Comparison of ENCODE assay signal across 20 mouse cellular contexts in genomic region chr13:48106946-48107345, GRCm38 (mm10).
DNase-seq lines count a peak whose midpoint lies in the region; ATAC-seq and TF ChIP-seq lines count a peak whose summit lies in the region.
"Had no signal": no experiment of that assay in that cellular context is flagged by ENCODE, and none has a peak within 500 bp of the region (broad histone marks: within the 10 kb centered on the region; RNA-seq: fewer than 3 reads in every experiment).

No protein-coding gene starts in this region.

- intact Hi-C loops in gastrocnemius, postnatal 14 days (cut with DNase I; ENCODE audit: low total_unique reads) = no loop called here

- H3K9me3 ChIP-seq in hindbrain, embryonic 16.5 days (ENCODE audit: control insufficient read depth, low read length) = no peaks in the 10 kb centered on the region
- H3K9me3 ChIP-seq in hindbrain, postnatal 0 days (ENCODE audit: low read length) = no peaks in the 10 kb centered on the region
- H3K9me3 ChIP-seq in embryonic facial prominence, embryonic 13.5 days = no peaks in the 10 kb centered on the region
- no peaks in the 10 kb centered on the region for H3K9me3 ChIP-seq in forebrain, embryonic 13.5 days (replicated peaks)
- H3K9me3 ChIP-seq: embryonic facial prominence, embryonic 12.5 days; heart, embryonic 15.5 days; neural tube, embryonic 12.5 days had no signal

- 40% methylated on average over 5 of the region's 5 CpGs for WGBS in hindbrain, embryonic 16.5 days
- WGBS in hindbrain, postnatal 0 days = 44% methylated on average over 5 of the region's 5 CpGs
- 49% methylated on average over 5 of the region's 5 CpGs for WGBS in embryonic facial prominence, embryonic 13.5 days
- WGBS in forebrain, embryonic 13.5 days = 13% methylated on average over 5 of the region's 5 CpGs

- no peak overlapping the region for H3K27ac ChIP-seq in hindbrain, embryonic 16.5 days (ENCODE audit: low read depth, low read length)
- H3K27ac ChIP-seq in hindbrain, postnatal 0 days = no peak overlapping the region
- H3K27ac ChIP-seq in embryonic facial prominence, embryonic 13.5 days = no peak overlapping the region
- H3K27ac ChIP-seq in forebrain, embryonic 13.5 days = peak overlapping the region; percentile 25; the same call in 1 of the 2 replicates
- H3K27ac ChIP-seq: embryonic facial prominence, embryonic 12.5 days; heart, embryonic 15.5 days; macrophage; neural tube, embryonic 12.5 days had no signal

- no peak overlapping the region for H3K4me3 ChIP-seq in hindbrain, embryonic 16.5 days (ENCODE audit: low read length)
- no peak overlapping the region for H3K4me3 ChIP-seq in hindbrain, postnatal 0 days (ENCODE audit: low read length)
- H3K4me3 ChIP-seq in embryonic facial prominence, embryonic 13.5 days = no peak overlapping the region
- H3K4me3 ChIP-seq in forebrain, embryonic 13.5 days = no peak overlapping the region
- H3K4me3 ChIP-seq: embryonic facial prominence, embryonic 12.5 days; heart, embryonic 15.5 days; neural tube, embryonic 12.5 days had no signal

- no peak overlapping the region for H3K9ac ChIP-seq in hindbrain, embryonic 16.5 days (ENCODE audit: low read depth, low read length)
- no peak overlapping the region for H3K9ac ChIP-seq in hindbrain, postnatal 0 days (replicated peaks; ENCODE audit: low read length)
- no peak overlapping the region for H3K9ac ChIP-seq in embryonic facial prominence, embryonic 13.5 days
- H3K9ac ChIP-seq in forebrain, embryonic 13.5 days = no peak overlapping the region
- H3K9ac ChIP-seq: embryonic facial prominence, embryonic 12.5 days; heart, embryonic 15.5 days; neural tube, embryonic 12.5 days had no signal

- no peaks in the 10 kb centered on the region for H3K27me3 ChIP-seq in hindbrain, embryonic 16.5 days (replicated peaks; ENCODE audit: control insufficient read depth, insufficient read depth, low read length)
- no peaks in the 10 kb centered on the region for H3K27me3 ChIP-seq in hindbrain, postnatal 0 days (ENCODE audit: insufficient read depth, low read length)
- no peaks in the 10 kb centered on the region for H3K27me3 ChIP-seq in embryonic facial prominence, embryonic 13.5 days
- H3K27me3 ChIP-seq in forebrain, embryonic 13.5 days = peaks cover 5% of the 10 kb centered on the region; the same call in 1 of the 2 replicates
- H3K27me3 ChIP-seq: embryonic facial prominence, embryonic 12.5 days; heart, embryonic 15.5 days; neural tube, embryonic 12.5 days had no signal

- no peak for DNase-seq in hindbrain, postnatal 0 days (ENCODE audit: low spot score)
- peak; percentile 22 for DNase-seq in NIH3T3 (ENCODE audit: low read depth)
- no peak for DNase-seq in layer of hippocampus, adult 9-10 months (ENCODE audit: low spot score)
- DNase-seq in layer of hippocampus, adult 8-10 months (ENCODE audit: low spot score in 2 of 2) = no peak
- no peak for DNase-seq in gastrocnemius, postnatal 14 days
- DNase-seq: adrenal gland, postnatal 10 days; cerebellum, adult 2 months; cerebellum, postnatal 25 days; gastrocnemius, postnatal 36 days; heart, postnatal 4 days; kidney, postnatal 4 days; thymus, postnatal 14 days had no signal

- no peaks in the 10 kb centered on the region for H3K36me3 ChIP-seq in hindbrain, embryonic 16.5 days (ENCODE audit: control insufficient read depth, insufficient read depth, low read length)
- H3K36me3 ChIP-seq in hindbrain, postnatal 0 days (ENCODE audit: insufficient read depth, low read length) = no peaks in the 10 kb centered on the region
- H3K36me3 ChIP-seq in embryonic facial prominence, embryonic 13.5 days = no peaks in the 10 kb centered on the region
- H3K36me3 ChIP-seq in forebrain, embryonic 13.5 days (ENCODE audit: poor library complexity, severe bottlenecking) = no peaks in the 10 kb centered on the region
- H3K36me3 ChIP-seq: embryonic facial prominence, embryonic 12.5 days; heart, embryonic 15.5 days; neural tube, embryonic 12.5 days had no signal

- TF ChIP-seq CTCF in hindbrain, postnatal 0 days (IDR thresholded peaks at IDR 0.05; ENCODE audit: low read depth) = no peak

- 0 out of 2 replicates have a peak overlapping the region, but pooled peaks have one; percentile 6 for H3K4me2 ChIP-seq in hindbrain, embryonic 16.5 days (ENCODE audit: low read length)
- H3K4me2 ChIP-seq in hindbrain, postnatal 0 days (ENCODE audit: low read depth, low read length) = no peak overlapping the region
- peak overlapping the region; percentile 24 for H3K4me2 ChIP-seq in embryonic facial prominence, embryonic 13.5 days
- H3K4me2 ChIP-seq in forebrain, embryonic 13.5 days = peak overlapping the region; percentile 40
- H3K4me2 ChIP-seq: embryonic facial prominence, embryonic 12.5 days; heart, embryonic 15.5 days; neural tube, embryonic 12.5 days had no signal

- H3K4me1 ChIP-seq in hindbrain, embryonic 16.5 days (ENCODE audit: control insufficient read depth, insufficient read depth, low read depth, low read length) = peaks cover 3% of the 10 kb centered on the region; the same call in 1 of the 2 replicates
- H3K4me1 ChIP-seq in hindbrain, postnatal 0 days (ENCODE audit: insufficient read depth, low read length) = no peaks in the 10 kb centered on the region
- H3K4me1 ChIP-seq in embryonic facial prominence, embryonic 13.5 days = peaks cover 16% of the 10 kb centered on the region
- H3K4me1 ChIP-seq in forebrain, embryonic 13.5 days = peaks cover 40% of the 10 kb centered on the region
- H3K4me1 ChIP-seq: embryonic facial prominence, embryonic 12.5 days; heart, embryonic 15.5 days had no signal

- ATAC-seq in hindbrain, embryonic 16.5 days = no peak
- no peak for ATAC-seq in hindbrain, postnatal 0 days
- no peak for ATAC-seq in embryonic facial prominence, embryonic 13.5 days (ENCODE audit: insufficient number of reproducible peaks, insufficient read depth, low FRiP score, low TSS enrichment, low read depth)
- peak; percentile 58; the same call in 1 of the 2 replicates for ATAC-seq in forebrain, embryonic 13.5 days
- ATAC-seq: intestine, postnatal 0 days had no signal
